8 mouse cellular contexts compared by ENCODE assay signal in the genomic region with DNA sequence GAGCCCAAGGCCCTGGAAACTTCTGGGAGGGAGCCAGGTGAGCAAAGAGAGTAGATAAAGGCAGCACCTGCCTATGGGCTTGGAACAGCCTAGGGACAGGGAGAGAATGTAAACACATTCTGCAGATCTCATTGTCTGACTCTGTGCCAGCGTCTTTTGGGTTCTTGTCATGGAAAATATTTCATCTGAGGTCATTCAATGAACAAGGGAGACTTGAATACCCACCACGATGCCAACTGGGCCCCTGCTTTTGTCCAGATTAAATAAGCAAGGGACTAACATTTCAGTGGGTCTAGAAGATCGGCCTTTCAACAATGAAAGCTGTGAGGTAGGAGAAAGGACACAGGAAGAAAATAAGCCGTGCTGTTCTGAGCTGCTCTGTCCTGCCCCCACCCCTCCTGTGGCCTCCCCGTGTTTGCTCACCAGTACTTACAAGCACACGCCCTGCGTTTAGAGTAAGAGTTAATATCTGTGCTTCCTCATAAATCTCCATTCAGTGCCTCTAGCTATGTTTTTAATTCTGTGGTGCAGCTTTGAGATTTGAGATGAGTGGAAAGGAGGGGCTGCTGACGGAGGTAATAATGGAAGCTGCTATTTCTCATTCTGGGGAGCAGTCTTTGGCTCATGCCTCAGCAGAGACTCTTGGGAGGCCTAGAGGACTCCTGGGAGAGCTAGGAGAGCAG.
DNase-seq lines count a peak whose midpoint lies in the region; ATAC-seq and TF ChIP-seq lines count a peak whose summit lies in the region.

No protein-coding gene starts in this region.

- 6% methylated on average over 8 of the region's 8 CpGs for WGBS in forebrain, embryonic 16.5 days
- WGBS in lung, embryonic 14.5 days: 23% methylated on average over 8 of the region's 8 CpGs
- 17% methylated on average over 8 of the region's 8 CpGs for WGBS in stomach, embryonic 15.5 days

- DNase-seq in ovary, adult 18-20 months (ENCODE audit: low spot score): peak; percentile 17
- DNase-seq in ovary, postnatal 14 days (ENCODE audit: low spot score): no peak
- DNase-seq in lung, embryonic 14.5 days: peak; percentile 79
- no peak for DNase-seq in testis, postnatal 14 days (ENCODE audit: low spot score)
- DNase-seq in adrenal gland, postnatal 36 days: no peak
- no peak for DNase-seq in ovary, postnatal 10 days (ENCODE audit: low spot score)

- H3K36me3 ChIP-seq in forebrain, embryonic 16.5 days (ENCODE audit: control insufficient read depth, insufficient read depth): no peaks in the 10 kb centered on the region
- no peaks in the 10 kb centered on the region for H3K36me3 ChIP-seq in lung, embryonic 14.5 days (ENCODE audit: insufficient read depth)
- H3K36me3 ChIP-seq in stomach, embryonic 15.5 days: no peaks in the 10 kb centered on the region

- no peak overlapping the region for H3K4me3 ChIP-seq in forebrain, embryonic 16.5 days (replicated peaks; ENCODE audit: low read length)
- H3K4me3 ChIP-seq in lung, embryonic 14.5 days (ENCODE audit: low read depth, low read length): no peak overlapping the region
- H3K4me3 ChIP-seq in stomach, embryonic 15.5 days (replicated peaks): no peak overlapping the region

- H3K9ac ChIP-seq in forebrain, embryonic 16.5 days (replicated peaks; ENCODE audit: low read depth, low read length): peak overlapping the region; percentile 22; the same call in 1 of the 2 replicates
- H3K9ac ChIP-seq in lung, embryonic 14.5 days: no peak overlapping the region
- H3K9ac ChIP-seq in stomach, embryonic 15.5 days: no peak overlapping the region

- peak overlapping the region; percentile 61 for H3K27ac ChIP-seq in forebrain, embryonic 16.5 days (ENCODE audit: low read length)
- H3K27ac ChIP-seq in lung, embryonic 14.5 days (ENCODE audit: low read depth): peak overlapping the region; percentile 81
- peak overlapping the region; percentile 89 for H3K27ac ChIP-seq in stomach, embryonic 15.5 days

- H3K4me1 ChIP-seq in forebrain, embryonic 16.5 days (replicated peaks; ENCODE audit: control insufficient read depth, insufficient read depth, low read length): peaks cover 14% of the 10 kb centered on the region
- H3K4me1 ChIP-seq in lung, embryonic 14.5 days (ENCODE audit: insufficient read depth): peaks cover 11% of the 10 kb centered on the region
- H3K4me1 ChIP-seq in stomach, embryonic 15.5 days: no peaks in the 10 kb centered on the region

- H3K9me3 ChIP-seq in forebrain, embryonic 16.5 days (ENCODE audit: control insufficient read depth, low read length): no peaks in the 10 kb centered on the region
- no peaks in the 10 kb centered on the region for H3K9me3 ChIP-seq in lung, embryonic 14.5 days (ENCODE audit: low read depth, low read length)
- no peaks in the 10 kb centered on the region for H3K9me3 ChIP-seq in stomach, embryonic 15.5 days

- TF ChIP-seq CTCF in lung, embryonic 14.5 days (IDR thresholded peaks at IDR 0.05; ENCODE audit: low read depth): no peak

- peak overlapping the region; percentile 31; the same call in 1 of the 2 replicates for H3K4me2 ChIP-seq in forebrain, embryonic 16.5 days (ENCODE audit: low read length)
- peak overlapping the region; percentile 16 for H3K4me2 ChIP-seq in lung, embryonic 14.5 days
- peak overlapping the region; percentile 26; the same call in 1 of the 2 replicates for H3K4me2 ChIP-seq in stomach, embryonic 15.5 days

- H3K27me3 ChIP-seq in forebrain, embryonic 16.5 days (replicated peaks; ENCODE audit: control insufficient read depth, insufficient read depth, low read length): no peaks in the 10 kb centered on the region
- H3K27me3 ChIP-seq in lung, embryonic 14.5 days (ENCODE audit: insufficient read depth, low read length): no peaks in the 10 kb centered on the region
- no peaks in the 10 kb centered on the region for H3K27me3 ChIP-seq in stomach, embryonic 15.5 days (replicated peaks)

- ATAC-seq in forebrain, embryonic 16.5 days: peak; percentile 85
- peak; percentile 92 for ATAC-seq in lung, embryonic 14.5 days (ENCODE audit: insufficient read depth)
- ATAC-seq in stomach, embryonic 15.5 days (ENCODE audit: insufficient read depth, low FRiP score, low read depth): peak; percentile 97

Comparison
In these comparisons a context has a peak if more than half of its experiments do, and no peak if none do; other contexts are left out.
1. DNase-seq: peak in ovary, adult 18-20 months (single experiment) and lung, embryonic 14.5 days (single experiment); none in ovary, postnatal 14 days (single experiment), testis, postnatal 14 days (single experiment), adrenal gland, postnatal 36 days (0 of 2) and ovary, postnatal 10 days (single experiment).
2. Peak in every context shown above with its lines, with median percentiles within 50 percentile points of each other: ATAC-seq, H3K27ac ChIP-seq and H3K4me2 ChIP-seq.